Mouse (Mus musculus) CH12.LX (cell line): ENCODE data around the gene Tpcn1.

Source experiments
- CHD1 ChIP-seq: IDR thresholded peaks from 2 replicates; pipeline ENCODE4 v1.6.1; 2012; ENCODE audit warnings: low read depth, low read length, improper control_type of control experiment, inconsistent platforms
- CTCF ChIP-seq, 2 experiments: IDR thresholded peaks in 1 of 2; conservative IDR thresholded peaks in 1 of 2; 2 replicates each; pipeline ENCODE4 v1.5.1; 2011 to 2012; ENCODE audit warnings: low read depth in 2 of 2, low read length in 2 of 2, improper control_type of control experiment in 1 of 2, inconsistent platforms in 1 of 2, mild to moderate bottlenecking in 1 of 2, moderate library complexity in 1 of 2
- E2F4 ChIP-seq: IDR thresholded peaks from 2 replicates; pipeline ENCODE4 v1.6.1; 2011; ENCODE audit warnings: low read depth, low read length, improper control_type of control experiment; ENCODE audit not compliant: insufficient replicate concordance
- GABPA ChIP-seq: IDR thresholded peaks from 2 replicates; pipeline ENCODE4 v1.6.1; 2012; ENCODE audit warnings: low read depth, low read length, improper control_type of control experiment, inconsistent platforms; ENCODE audit not compliant: insufficient replicate concordance
- HCFC1 ChIP-seq: IDR thresholded peaks from 2 replicates; pipeline ENCODE4 v1.6.1; 2012; ENCODE audit warnings: low read depth, mild to moderate bottlenecking, inconsistent platforms, low read length, improper control_type of control experiment
- MXI1 ChIP-seq: IDR thresholded peaks from 2 replicates; pipeline ENCODE4 v1.6.1; 2011; ENCODE audit warnings: mild to moderate bottlenecking, low read depth, low read length, improper control_type of control experiment
- POLR2A ChIP-seq: IDR thresholded peaks from 2 replicates; pipeline ENCODE4 v1.6.1; 2011; ENCODE audit warnings: low read depth, mild to moderate bottlenecking, improper control_type of control experiment, low read length
- POLR2AphosphoS2 ChIP-seq: IDR thresholded peaks from 2 replicates; pipeline ENCODE4 v1.6.1; 2011; ENCODE audit warnings: low read depth, low read length, improper control_type of control experiment
- RAD21 ChIP-seq: IDR thresholded peaks from 2 replicates; pipeline ENCODE4 v1.6.1; 2011; ENCODE audit warnings: low read depth, mild to moderate bottlenecking, low read length, improper control_type of control experiment, moderate library complexity
- USF1 ChIP-seq: IDR thresholded peaks from 2 replicates; pipeline ENCODE4 v1.6.1; 2014; ENCODE audit warnings: low read depth, mild to moderate bottlenecking, inconsistent platforms, low read length, improper control_type of control experiment

GRCm38 (mm10) chr5:120566681-120567252 lies 21.7 kb downstream of the Tpcn1 start:
- TF ChIP-seq CHD1 (no peak), CTCF (conservative IDR thresholded peaks at IDR 0.05 in 1 of 2, IDR thresholded peaks at IDR 0.05 in 1 of 2; ENCODE audit: low read depth in 2 of 2, low read length in 2 of 2) (no peak), GABPA (no peak), POLR2A (no peak), MXI1 (no peak), E2F4 (no peak), RAD21 (no peak), HCFC1 (no peak), USF1 (no peak), POLR2AphosphoS2 (no peak)
